Mouse (Mus musculus) inflammation-experienced regulatory T-cells, adult 6 months (primary cell): Measurements from ENCODE around the gene Hoxa7. TPM values are rescaled to one million over a fixed set of nuclear protein-coding genes. Genes with fewer than 3 reads are reported as not detected.

ENCODE experiments used
- ATAC-seq: one replicate; pipeline ENCODE4 v1.8.0; 2017
- polyA plus RNA-seq, 3 experiments: library from polyadenylated mRNA; unstranded; fragments of 100-300 nt; shearing (Covaris generic); gene quantifications; one replicate each; pipeline ENCODE4 v1.2.1; 2017

Hoxa7 gene
- polyA plus RNA-seq, 3 experiments from 2014 or later: not detected

DNA sequence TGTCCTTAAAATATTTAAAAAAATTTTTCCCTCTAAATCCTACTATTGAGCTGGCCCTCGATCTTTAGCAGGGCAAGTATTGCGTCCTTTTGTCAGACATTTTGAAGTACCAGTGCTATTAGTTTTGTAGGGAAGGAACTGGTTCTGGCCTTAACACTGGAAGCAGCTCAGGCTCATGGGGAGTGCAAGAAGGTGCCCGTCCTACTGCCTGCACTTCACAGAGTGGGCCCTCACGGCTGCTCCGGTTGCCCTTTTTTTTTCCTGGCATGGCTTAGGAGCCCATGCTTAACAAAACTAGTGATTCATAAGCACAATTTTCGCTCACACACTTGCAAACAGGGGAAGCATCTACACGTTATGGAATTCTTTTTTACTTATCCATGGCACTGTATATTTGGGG, 17.3 kb upstream of the Hoxa7 start:
- ATAC-seq: no peak

DNA sequence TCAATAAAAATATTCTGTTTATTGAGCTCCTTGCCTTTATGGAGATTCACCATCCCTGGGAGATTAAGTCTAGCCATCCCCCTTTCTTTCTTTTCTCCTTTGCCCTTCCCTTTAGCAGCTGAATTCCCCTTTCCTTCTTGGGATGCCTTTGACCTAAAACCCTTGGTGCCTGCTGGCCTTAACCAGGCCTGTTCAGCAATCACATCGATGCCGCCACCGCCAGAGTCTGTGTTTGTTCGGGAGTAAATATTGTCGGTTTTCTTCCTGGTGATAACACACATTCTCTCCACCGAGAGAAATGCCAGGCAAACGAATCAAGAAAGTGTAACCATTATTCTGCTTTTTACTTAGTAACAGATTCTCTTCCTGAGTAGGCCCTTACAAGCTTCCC, 16.5 kb upstream of the Hoxa7 start:
- no peak for ATAC-seq

DNA sequence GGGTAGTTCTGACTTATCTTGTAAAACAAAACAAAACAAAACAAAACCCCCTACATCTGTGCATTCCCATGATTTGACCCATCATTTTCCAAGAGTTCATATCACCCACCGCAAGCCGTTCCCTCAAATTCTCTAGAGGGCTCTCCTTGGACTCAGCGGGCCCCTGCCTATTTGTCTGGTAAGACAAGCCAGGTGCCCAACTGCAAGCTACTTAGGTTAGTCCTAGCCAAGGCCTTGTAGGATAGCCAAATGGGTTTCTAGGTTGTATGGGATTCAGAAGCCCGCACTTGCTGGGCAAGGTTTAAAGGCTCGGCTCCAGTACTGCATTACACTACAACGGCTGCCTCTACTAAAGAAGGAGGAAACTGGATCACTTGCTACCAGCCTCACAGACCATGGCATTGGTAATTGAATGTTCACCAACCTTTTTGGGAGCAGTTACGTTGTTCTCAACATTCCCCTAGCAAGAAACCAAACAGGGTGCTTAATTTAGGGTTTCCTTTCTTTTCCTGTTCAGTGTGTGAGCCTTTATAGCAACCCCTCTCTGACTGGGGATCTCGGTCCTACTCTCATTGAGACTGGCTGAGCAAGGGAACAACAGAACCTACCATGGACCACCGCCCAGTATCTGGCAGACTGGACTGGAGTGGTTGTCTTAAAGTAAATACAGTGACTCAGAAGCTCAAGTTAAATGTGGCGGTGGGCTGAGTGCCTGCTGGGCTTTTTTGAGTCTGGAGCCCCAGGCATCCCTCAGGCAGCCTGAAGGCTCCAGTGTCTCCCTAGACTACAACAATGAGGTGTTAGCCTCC, 15.9 kb upstream of the Hoxa7 start:
- ATAC-seq: no peak

DNA sequence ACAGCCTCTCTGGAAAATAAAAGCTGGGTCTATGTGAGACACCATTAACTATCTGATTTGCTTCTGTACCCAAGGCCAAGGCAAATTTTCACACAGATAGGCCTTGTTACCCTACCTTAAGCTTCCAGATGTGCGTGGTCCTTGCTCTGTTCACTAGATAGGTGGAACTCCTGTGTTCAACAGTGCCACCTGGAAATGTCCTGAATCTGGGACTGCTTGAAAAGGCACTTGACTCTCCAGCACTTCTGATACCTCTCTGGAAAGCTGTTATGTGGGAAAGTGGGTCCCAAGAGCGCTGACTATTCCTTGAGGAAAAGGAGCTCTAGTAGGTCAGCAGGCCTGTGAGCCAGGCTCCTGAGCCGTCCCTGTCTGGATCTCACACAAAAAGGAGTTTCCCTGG, 15.2 kb upstream of the Hoxa7 start:
- ATAC-seq: no peak

DNA sequence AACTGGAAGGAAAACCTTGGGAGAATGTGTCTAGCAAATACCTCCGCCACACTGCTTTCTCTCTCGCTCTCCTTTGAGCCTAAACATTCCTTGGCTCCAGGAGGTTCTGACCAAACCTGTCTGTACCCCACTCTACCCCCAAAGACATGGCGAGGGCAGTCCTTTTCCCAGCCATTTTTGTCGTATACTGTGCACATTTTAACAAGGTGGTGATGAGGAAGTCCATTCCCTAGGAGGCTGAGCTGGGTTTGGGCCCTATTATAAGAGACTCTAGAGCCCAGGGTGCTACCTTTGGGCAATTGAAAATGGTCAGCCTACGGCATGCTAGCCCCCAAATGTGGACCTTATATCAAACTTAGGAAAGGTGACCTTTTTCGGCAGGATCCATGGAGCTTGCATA, 14.2 kb upstream of the Hoxa7 start:
- ATAC-seq: no peak

DNA sequence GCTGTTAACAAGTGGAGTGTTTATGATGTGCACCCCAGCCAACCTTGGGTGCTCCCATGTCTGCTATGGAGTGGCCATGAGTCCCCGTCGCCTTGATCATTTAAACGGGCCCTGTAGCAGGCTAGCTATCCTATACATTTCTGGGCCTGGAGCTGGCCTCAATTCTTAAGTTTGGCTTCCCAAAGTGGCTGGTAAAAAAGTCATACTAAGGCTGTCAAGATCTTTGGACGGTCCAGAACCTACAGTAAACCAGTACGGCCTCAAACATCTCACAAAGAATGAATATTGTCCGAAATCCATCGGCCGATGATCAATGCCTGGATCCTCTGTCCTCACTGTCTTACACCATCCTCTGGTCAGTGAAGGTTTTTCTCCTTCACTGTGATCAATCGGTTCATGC, 13.6 kb upstream of the Hoxa7 start:
- ATAC-seq: no peak

DNA sequence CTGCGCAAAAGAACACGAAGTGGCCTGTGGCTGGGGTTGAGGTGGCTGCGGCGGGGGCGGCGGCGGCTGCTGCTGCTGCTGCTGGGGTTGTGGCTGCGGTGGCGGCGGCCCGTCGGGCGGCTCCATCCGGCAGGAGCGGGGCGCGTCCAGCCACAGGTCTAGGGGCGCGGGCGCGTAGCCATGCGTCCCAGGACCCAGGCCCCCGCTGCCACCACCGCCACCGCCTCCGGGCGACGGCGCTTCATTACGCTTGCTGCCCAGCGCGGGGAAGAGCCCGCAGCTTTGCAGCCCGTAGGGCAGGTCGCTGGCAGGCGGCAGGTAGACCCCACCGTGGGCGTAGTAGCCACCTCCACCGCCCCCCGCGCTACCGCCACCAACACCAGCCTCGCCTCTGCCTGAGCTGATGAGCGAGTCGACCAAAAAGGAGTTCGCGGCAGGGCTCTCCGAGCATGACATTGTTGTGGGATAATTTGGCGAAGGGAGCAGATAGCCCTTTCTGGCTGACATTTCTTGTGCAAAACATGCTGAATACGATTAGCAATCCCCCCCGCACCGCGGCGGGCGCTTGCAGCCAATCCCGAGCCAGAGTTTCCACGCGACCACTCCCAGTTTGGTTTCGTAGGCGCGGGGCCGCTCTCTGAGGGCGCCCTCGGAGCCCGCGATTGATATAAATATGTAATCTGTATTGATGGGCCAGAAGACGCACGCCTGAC, 12.9 kb upstream of the Hoxa7 start:
- no peak for ATAC-seq

DNA sequence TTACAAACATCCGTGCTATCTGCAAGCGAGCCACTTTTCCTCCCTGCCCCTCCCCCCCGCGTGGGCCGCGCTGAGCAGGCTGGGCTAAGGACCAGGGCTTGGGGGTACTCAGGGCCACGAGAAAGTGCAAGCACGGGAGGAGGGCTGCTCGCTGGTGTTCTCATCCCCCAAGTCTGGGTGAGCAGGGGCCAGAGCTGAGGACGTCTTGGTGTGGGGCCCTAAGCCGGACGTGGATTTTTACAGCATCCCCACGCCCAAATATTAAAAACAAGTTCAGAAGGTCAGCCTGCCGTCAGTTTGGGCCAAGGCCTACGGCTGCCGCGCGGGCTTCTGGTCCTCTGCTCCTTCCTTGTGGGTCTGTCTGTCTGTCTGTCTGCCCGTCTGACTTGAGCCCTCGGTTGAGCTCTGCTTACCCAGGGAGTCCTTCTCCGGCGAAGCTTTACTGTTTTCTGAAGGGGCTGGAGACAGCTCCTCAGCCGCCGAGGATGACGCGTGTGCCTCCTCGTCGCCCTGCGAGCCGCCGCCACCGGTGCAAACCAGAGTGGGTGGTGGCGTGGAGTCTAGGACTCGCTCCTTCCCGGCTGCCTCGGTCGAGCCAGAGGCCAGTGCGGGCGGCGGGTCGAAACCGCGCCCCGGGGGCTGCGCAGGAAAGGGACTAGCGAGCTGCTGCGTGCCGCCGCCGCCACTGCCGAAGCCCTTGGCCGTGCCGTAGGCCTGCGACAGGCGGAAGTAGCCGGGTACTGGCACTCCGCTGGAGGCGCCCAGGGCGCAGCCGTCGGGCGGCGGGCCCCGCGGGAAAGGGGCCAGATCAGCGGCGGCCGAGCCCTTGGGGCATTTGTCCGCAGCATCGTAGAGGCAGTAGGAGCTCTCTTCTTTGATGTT, 12.1 kb upstream of the Hoxa7 start:
- ATAC-seq: no peak

DNA sequence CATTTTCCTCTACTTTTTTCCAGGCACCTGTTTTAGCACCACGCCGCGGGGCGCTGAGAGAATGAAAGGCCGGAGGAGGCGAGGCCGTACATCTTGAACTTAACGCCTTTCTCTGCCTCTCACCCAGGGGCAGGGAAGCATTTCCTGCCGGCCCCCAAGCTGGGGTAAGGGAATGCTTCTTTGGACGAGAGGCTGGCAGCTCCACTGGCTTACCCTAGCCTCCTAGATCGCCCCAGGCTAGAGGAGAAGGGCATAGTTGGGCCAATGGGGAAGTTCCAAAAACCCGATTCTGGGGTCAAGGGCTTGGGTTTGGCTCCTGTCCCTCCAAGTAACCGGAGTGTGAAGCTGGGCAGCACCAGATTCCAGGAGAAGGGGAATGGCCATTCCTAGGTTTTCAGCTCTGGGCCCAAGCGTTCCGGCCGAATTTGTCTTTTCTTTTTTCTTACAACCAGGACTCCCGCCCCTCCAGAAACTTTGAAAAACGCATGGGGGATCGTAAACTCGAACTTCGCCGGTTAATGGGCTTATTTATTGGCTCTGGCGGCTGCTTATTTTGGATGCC, 11.4 kb upstream of the Hoxa7 start:
- no peak for ATAC-seq

DNA sequence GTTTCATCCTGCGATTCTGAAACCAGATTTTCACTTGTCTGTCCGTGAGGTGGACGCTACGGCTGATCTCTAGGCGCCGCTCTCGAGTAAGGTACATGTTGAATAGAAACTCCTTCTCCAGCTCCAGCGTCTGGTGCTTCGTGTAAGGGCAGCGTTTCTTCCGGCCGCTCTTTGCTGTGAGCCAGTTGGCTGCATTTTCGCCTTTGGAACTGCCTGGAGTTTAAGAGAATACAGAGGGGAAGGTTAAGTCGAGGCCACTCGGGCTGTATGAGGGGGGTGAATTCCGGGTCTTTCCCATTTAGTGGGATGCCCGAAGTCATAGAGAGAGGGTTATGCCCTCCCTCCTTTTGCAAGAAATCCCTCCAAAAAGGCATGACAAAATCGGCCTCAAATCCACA, 10.9 kb upstream of the Hoxa7 start:
- ATAC-seq: no peak

DNA sequence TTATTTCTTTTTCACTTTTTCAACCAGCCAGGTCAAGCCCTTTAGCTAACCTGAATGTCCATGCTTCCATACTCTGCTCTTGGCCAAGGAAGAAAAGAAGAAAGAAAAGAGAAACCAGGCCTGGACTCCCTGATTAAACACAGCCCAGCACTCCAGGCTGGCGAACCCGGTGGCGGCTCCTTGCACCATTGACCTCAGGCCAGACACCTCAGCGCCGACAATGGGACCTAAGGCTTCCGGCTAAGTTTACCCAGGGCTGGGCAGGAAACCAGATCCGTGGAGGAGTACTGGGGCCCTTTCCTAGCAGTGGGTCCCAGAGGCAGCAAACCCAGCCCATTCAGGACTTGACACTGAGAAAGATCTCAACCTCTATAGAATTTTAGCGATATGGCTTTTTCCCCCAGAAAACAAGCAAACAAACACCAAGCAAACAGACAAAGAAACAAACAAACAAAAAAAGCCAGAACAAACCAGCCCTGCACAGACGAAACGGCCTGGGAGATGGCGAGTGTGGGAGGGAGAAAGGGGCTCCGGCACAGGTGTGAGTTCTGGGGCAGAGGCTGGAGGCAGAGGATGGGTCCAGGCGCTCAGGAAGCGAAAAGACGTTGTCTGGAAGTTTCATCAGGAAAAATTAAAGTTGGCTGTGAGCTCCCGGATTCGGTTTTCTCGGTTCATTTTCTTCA, 10.4 kb upstream of the Hoxa7 start:
- ATAC-seq: no peak

DNA sequence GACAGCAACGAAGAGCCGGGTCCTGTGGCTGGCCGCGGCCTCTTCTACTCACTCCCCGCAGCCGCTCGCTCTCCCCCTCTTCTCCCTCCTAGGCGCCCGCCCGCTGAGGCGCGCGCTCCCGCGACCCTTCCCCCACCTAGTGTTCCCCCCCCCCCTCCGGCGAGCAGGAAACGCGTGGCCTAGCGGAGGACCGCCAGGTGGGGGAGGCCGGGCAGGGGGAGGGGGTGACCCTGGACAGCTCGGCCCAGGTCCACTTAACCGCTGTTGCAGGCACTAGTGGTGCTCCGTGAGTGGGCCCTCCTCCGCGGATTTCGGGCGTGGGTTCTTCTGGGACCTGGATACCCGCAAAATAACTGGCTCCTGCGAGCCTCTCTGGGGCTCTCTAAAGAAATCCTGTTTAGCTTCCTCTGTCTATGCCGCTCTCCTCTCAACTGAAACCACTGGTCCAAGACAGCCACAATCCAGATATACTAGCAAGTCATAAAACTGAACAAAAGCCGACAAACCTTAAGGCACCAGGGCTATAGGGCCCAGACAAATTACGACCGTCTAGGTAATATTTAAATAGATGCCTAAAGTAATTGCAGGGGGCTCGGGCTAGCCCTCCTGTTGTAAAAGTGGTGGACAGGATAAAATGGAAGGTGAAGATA, 9.0 kb upstream of the Hoxa7 start, which contains the start of gene Hoxa9:
Gene Hoxa9 (minus strand): TSS at position 574 of the 650 bp plus-strand sequence.
- ATAC-seq: no peak

DNA sequence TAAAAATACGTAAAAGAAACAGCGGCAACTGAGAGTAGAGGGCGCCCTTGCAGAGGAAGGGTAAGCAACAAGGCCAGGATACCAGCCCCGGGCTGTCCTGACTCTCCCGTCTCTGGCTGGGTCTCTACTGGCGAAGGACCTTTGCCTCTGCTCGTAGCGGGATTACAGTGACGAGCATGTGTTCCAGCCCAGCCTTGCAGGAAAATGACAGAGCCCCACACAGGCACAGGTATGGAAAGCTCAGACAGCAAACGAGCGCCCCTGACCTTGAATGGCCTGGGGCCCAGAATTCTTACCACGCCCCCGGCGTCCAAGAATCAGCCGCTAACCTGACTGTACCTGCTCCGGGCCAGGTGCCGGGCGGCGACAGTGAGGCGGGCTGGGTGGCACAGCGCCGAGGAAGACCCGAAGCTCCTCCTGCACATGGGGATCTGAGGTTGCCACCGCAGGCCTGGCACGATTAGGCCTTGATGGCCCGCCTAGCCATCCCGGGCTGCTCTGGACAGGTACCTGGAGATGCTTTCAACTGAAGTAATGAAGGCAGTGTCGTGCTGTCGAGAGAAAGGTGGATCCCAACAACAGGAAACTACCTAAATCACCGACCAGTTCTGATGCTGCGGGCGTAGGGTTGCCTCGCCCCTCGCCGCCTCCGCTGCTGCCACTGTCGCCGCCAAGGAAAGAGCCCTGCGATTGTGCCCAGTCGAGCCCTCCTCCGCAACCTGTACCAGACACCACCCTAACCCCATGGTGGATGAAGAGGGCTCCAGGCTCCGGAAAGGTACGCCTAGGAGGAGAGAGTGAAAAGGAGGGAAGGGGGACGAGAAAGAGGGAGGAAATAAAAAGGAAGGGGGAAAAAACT, 8.1 kb upstream of the Hoxa7 start:
- ATAC-seq: peak; percentile 20

DNA sequence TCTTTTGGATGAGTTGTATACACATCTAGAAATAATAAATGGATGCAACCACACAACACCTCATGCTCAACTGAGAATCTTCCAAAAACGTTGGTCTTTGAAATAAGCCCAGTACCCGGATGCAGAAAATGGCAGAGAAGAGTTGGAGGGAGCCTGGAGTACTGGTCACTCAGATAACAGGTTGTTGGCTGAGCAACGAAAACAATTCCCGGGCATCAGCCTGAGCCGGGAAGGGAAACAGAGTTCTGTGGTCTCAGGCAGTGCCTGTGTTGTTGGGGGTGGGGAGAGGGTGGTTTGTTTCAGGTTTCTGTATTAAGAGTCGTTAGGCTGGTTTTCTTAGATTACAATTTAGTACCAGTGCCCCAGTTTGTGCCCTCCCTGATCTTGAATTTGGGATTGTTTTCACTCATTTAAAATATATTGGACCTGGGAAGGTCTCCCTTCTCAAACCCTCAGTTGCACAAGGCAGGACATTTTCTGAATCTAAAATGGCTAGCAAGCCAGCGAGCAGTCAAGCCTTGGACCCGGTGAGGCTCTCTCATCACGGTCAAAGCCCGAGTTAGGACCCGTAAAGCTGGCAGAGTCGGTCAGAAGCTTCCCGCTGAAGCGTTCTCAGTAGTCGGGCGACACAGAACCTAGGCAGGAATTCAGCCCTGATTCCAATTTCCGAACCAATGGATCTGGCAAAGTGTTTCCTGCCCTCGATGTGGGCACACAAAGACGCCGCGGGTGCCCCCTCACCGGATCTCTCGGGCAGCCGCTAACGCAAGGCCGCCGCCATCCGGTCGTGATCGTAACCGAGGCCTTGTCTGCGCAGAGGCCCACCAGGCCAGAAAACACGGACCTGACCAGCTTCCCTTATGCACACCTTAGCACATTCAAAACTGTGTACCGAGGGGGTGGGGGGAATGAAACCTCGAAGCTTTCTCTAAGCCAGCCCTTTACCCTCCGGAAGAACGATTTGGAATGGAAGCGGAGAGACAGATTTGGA, 7.1 kb upstream of the Hoxa7 start:
- no peak for ATAC-seq

DNA sequence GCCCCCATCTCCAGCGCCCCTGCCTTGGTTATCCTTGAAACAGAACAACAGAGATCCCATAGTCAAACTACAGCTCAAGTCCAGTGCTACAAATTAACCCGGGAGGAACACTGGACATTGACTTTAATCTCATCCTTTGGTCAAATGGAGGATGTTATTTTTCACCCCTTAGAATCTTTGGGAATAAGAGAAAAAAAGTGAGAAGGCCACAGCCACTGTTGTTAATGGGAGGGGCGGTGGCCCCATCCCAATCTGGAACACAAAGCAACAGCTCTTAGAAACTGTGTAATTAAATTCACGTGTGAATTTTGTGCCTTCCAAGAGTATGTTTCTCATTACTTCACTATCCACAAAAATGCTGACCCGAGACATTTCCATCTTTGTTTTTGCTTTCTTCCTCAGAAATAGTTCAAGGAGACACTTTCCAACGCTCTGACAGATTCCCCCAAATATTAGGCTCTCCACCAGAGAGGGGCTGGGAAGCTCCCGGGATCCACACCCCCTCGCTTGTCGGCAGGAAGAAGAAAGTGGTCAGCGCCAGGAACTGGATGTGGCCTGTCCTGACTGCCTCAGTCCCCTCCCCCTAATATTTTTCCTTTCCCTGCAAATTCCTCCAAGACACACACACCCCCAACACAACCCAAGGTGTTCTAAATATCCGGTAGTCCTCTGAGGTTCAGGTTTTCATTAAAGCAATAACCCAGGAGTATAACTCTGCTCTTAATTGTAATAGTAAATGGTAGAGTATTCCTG, 6.0 kb upstream of the Hoxa7 start:
- ATAC-seq: no peak

DNA sequence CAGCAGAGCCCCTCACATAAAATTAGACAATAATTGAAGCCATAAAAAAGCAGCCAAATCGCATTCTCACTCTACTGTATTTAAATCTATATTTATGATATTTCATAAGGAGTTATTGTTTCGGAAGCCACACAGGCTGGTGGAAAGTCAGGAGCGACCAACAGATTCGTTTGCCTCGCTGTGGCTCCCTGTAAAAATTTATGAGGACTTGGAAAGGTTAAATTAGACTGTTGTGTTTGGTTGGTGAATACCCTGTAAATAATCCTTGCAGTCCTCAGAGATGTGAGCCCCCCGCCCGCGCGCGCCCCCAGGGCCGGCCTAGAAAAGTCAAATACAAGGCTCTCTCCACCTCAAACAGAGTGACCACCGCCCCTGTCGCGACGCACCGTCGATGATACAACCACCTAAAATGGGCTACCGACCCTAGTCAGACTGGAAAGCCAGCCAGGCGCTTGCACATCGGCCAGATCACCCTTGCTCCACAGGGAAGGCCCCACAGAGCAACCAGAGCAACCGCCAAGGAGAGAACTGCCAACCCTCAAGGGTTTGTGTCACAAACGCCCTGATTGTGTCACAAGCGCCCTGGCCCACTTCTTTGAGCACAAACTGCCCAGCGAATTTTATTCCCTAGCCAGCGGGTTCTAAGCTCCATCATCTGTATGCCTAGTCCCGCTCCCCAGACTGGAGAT, 5.1 kb upstream of the Hoxa7 start:
- ATAC-seq: no peak

DNA sequence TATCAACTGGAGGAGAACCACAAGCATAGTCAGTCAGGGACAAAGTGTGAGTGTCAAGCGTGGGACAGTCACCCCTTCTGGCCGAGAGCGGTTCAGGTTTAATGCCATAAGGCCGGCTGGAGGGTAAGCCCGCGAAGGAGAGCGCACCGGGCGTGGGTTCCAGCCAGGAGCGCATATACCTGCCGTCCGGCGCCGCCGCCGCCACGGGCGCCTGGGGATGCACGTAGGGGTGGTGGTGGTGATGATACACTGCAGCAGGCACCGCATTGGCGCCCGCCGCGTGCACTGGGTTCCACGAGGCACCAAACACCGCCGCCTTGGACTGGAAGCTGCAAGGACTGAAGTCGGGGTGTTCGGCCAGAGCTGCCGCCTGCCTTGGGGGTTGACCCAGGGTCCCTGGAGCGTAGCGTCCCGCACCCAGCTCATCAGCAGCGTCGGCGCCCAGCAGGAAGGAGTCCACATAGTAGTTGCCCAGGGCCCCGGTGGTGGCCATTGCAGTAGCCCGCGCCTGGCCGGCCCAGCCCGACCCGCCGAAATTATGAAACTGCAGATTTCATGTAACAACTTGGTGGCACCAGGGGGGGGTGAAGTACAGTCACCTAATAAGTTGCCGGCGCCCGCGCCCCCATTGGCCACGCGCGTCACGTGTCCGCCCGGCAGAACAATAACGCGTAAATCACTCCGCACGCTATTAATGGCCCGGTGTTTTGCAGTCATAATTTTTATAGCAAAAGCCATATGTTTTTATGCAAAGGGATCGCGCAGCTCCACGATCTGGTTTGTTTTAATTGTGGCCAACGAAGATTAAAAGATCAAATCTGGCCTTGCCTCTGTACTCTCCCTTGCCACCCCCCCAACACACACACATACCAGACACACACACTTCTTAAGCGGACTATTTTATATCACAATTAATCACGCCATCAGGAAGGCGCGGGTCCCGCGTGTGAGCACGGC, 4.2 kb upstream of the Hoxa7 start:
- ATAC-seq: no peak
